Mouse (Mus musculus): ENCODE measurements around the gene Gm6793. TPM values are rescaled to one million over a fixed set of nuclear protein-coding genes. Genes with fewer than 3 reads are reported as not detected.

The Gm6793 gene
- 0.31 and 0.54 TPM in 2 replicates for polyA plus RNA-seq (2015; fragmentation: Nextera tagmentation; extraction: Ambion mirVana)

GRCm38 (mm10) chr8:112014936-112015335, at the start of gene Gm6793:
TSS of gene Gm6793 (minus strand) at chr8:112015036.
- ATAC-seq, result no peak
- Histone ChIP-seq H3K9me3 (ENCODE audit: control insufficient read depth, low read length) (no peaks in the 10 kb centered on the region), H3K4me1 (ENCODE audit: control insufficient read depth, insufficient read depth, low read length) (peaks cover 15% of the 10 kb centered on the region), H3K27me3 (replicated peaks; ENCODE audit: control insufficient read depth, insufficient read depth, low read length) (no peaks in the 10 kb centered on the region), H3K9ac (ENCODE audit: low read depth, low read length) (no peak within 1 kb of the TSS), H3K27ac (ENCODE audit: low read length) (no peak within 1 kb of the TSS), H3K4me3 (ENCODE audit: low read length) (no peak within 1 kb of the TSS), H3K4me2 (ENCODE audit: low read depth, low read length) (no peak within 1 kb of the TSS), H3K36me3 (ENCODE audit: control insufficient read depth, insufficient read depth, low read length) (peaks cover 6% of the 10 kb centered on the region; the same call in 1 of the 2 replicates)
- 91% methylated on average over 11 of the region's 11 CpGs for WGBS

GRCm38 (mm10) chr8:112061372-112061771, 46.5 kb upstream of the Gm6793 start:
- no peak overlapping the region for H3K4me2 ChIP-seq (ENCODE audit: low read depth, low read length)
- 32% methylated on average over 4 of the region's 4 CpGs for WGBS

GRCm38 (mm10) chr8:112054456-112054855, 39.6 kb upstream of the Gm6793 start:
- H3K27me3 ChIP-seq (replicated peaks; ENCODE audit: control insufficient read depth, insufficient read depth, low read length), result no peaks in the 10 kb centered on the region
- no peak overlapping the region for H3K4me2 ChIP-seq (ENCODE audit: low read depth, low read length)
- no peak overlapping the region for H3K9ac ChIP-seq (ENCODE audit: low read depth, low read length)
- H3K36me3 ChIP-seq (ENCODE audit: control insufficient read depth, insufficient read depth, low read length), result no peaks in the 10 kb centered on the region
- H3K4me1 ChIP-seq (ENCODE audit: control insufficient read depth, insufficient read depth, low read length), result no peaks in the 10 kb centered on the region
- no peak for ATAC-seq
- H3K9me3 ChIP-seq (ENCODE audit: control insufficient read depth, low read length), result 0 out of 2 replicates have a peak, but pooled peaks cover 3% of the 10 kb centered on the region
- no peak overlapping the region for H3K4me3 ChIP-seq (ENCODE audit: low read length)
- no peak overlapping the region for H3K27ac ChIP-seq (ENCODE audit: low read length)

More at GRCm38 (mm10) chr8:112061372-112061771, 46.5 kb upstream of the Gm6793 start:
- no peaks in the 10 kb centered on the region for H3K36me3 ChIP-seq (ENCODE audit: control insufficient read depth, insufficient read depth, low read length)
- H3K27me3 ChIP-seq (replicated peaks; ENCODE audit: control insufficient read depth, insufficient read depth, low read length), result no peaks in the 10 kb centered on the region
- H3K9ac ChIP-seq (ENCODE audit: low read depth, low read length), result no peak overlapping the region
- no peak overlapping the region for H3K27ac ChIP-seq (ENCODE audit: low read length)
- no peaks in the 10 kb centered on the region for H3K4me1 ChIP-seq (ENCODE audit: control insufficient read depth, insufficient read depth, low read length)
- no peak for ATAC-seq
- H3K9me3 ChIP-seq (ENCODE audit: control insufficient read depth, low read length), result no peaks in the 10 kb centered on the region
- no peak overlapping the region for H3K4me3 ChIP-seq (ENCODE audit: low read length)

GRCm38 (mm10) chr8:112051537-112051936, 36.7 kb upstream of the Gm6793 start:
- no peak for ATAC-seq
- Histone ChIP-seq H3K9ac (ENCODE audit: low read depth, low read length) (no peak overlapping the region), H3K4me3 (ENCODE audit: low read length) (no peak overlapping the region), H3K36me3 (ENCODE audit: control insufficient read depth, insufficient read depth, low read length) (no peaks in the 10 kb centered on the region), H3K27ac (ENCODE audit: low read length) (no peak overlapping the region), H3K4me1 (ENCODE audit: control insufficient read depth, insufficient read depth, low read length) (no peaks in the 10 kb centered on the region), H3K9me3 (ENCODE audit: control insufficient read depth, low read length) (0 out of 2 replicates have a peak, but pooled peaks cover 3% of the 10 kb centered on the region), H3K27me3 (replicated peaks; ENCODE audit: control insufficient read depth, insufficient read depth, low read length) (no peaks in the 10 kb centered on the region), H3K4me2 (ENCODE audit: low read depth, low read length) (no peak overlapping the region)
- 75% methylated on average over 9 of the region's 9 CpGs for WGBS

- 0 out of 2 replicates have a peak, but pooled peaks cover 3% of the 10 kb centered on the region for H3K9me3 ChIP-seq (ENCODE audit: control insufficient read depth, low read length)
- no peak overlapping the region for H3K27ac ChIP-seq (ENCODE audit: low read length)
- WGBS, result 79% methylated on average over 6 of the region's 6 CpGs
- no peak for ATAC-seq
- H3K9ac ChIP-seq (ENCODE audit: low read depth, low read length), result no peak overlapping the region
- no peak overlapping the region for H3K4me3 ChIP-seq (ENCODE audit: low read length)
- H3K27me3 ChIP-seq (replicated peaks; ENCODE audit: control insufficient read depth, insufficient read depth, low read length), result no peaks in the 10 kb centered on the region
- no peaks in the 10 kb centered on the region for H3K36me3 ChIP-seq (ENCODE audit: control insufficient read depth, insufficient read depth, low read length)
- no peak overlapping the region for H3K4me2 ChIP-seq (ENCODE audit: low read depth, low read length)
- H3K4me1 ChIP-seq (ENCODE audit: control insufficient read depth, insufficient read depth, low read length), result no peaks in the 10 kb centered on the region
These were observed 35.1 kb upstream of the Gm6793 start for GRCm38 (mm10) chr8:112049984-112050383.

- H3K9ac ChIP-seq (ENCODE audit: low read depth, low read length), result no peak overlapping the region
- no peak overlapping the region for H3K27ac ChIP-seq (ENCODE audit: low read length)
- 71% methylated on average over 6 of the region's 6 CpGs for WGBS
- no peak overlapping the region for H3K4me2 ChIP-seq (ENCODE audit: low read depth, low read length)
- no peaks in the 10 kb centered on the region for H3K27me3 ChIP-seq (replicated peaks; ENCODE audit: control insufficient read depth, insufficient read depth, low read length)
- H3K36me3 ChIP-seq (ENCODE audit: control insufficient read depth, insufficient read depth, low read length), result no peaks in the 10 kb centered on the region
- H3K9me3 ChIP-seq (ENCODE audit: control insufficient read depth, low read length), result 0 out of 2 replicates have a peak, but pooled peaks cover 3% of the 10 kb centered on the region
- ATAC-seq, result no peak
- no peak overlapping the region for H3K4me3 ChIP-seq (ENCODE audit: low read length)
- no peaks in the 10 kb centered on the region for H3K4me1 ChIP-seq (ENCODE audit: control insufficient read depth, insufficient read depth, low read length)
These were observed 33.5 kb upstream of the Gm6793 start for GRCm38 (mm10) chr8:112048293-112048692.

GRCm38 (mm10) chr8:112045896-112046295, 31.1 kb upstream of the Gm6793 start:
- no peak overlapping the region for H3K4me3 ChIP-seq (ENCODE audit: low read length)
- H3K9me3 ChIP-seq (ENCODE audit: control insufficient read depth, low read length), result 0 out of 2 replicates have a peak, but pooled peaks cover 3% of the 10 kb centered on the region
- no peak overlapping the region for H3K4me2 ChIP-seq (ENCODE audit: low read depth, low read length)
- no peaks in the 10 kb centered on the region for H3K36me3 ChIP-seq (ENCODE audit: control insufficient read depth, insufficient read depth, low read length)
- no peaks in the 10 kb centered on the region for H3K27me3 ChIP-seq (replicated peaks; ENCODE audit: control insufficient read depth, insufficient read depth, low read length)
- ATAC-seq, result peak; percentile 53; the same call in 1 of the 2 replicates
- H3K4me1 ChIP-seq (ENCODE audit: control insufficient read depth, insufficient read depth, low read length), result no peaks in the 10 kb centered on the region
- WGBS, result 2% methylated on average over 7 of the region's 7 CpGs
- no peak overlapping the region for H3K27ac ChIP-seq (ENCODE audit: low read length)
- no peak overlapping the region for H3K9ac ChIP-seq (ENCODE audit: low read depth, low read length)

- WGBS, result 81% methylated on average over 5 of the region's 5 CpGs
- Histone ChIP-seq H3K4me3 (ENCODE audit: low read length) (no peak overlapping the region), H3K27ac (ENCODE audit: low read length) (no peak overlapping the region), H3K36me3 (ENCODE audit: control insufficient read depth, insufficient read depth, low read length) (no peaks in the 10 kb centered on the region), H3K9me3 (ENCODE audit: control insufficient read depth, low read length) (0 out of 2 replicates have a peak, but pooled peaks cover 3% of the 10 kb centered on the region), H3K4me1 (ENCODE audit: control insufficient read depth, insufficient read depth, low read length) (no peaks in the 10 kb centered on the region), H3K27me3 (replicated peaks; ENCODE audit: control insufficient read depth, insufficient read depth, low read length) (no peaks in the 10 kb centered on the region), H3K9ac (ENCODE audit: low read depth, low read length) (no peak overlapping the region), H3K4me2 (ENCODE audit: low read depth, low read length) (no peak overlapping the region)
- no peak for ATAC-seq
These were observed 30.3 kb upstream of the Gm6793 start for GRCm38 (mm10) chr8:112045182-112045581.

GRCm38 (mm10) chr8:112037521-112037920, 22.7 kb upstream of the Gm6793 start:
- no peaks in the 10 kb centered on the region for H3K4me1 ChIP-seq (ENCODE audit: control insufficient read depth, insufficient read depth, low read length)
- no peak overlapping the region for H3K9ac ChIP-seq (ENCODE audit: low read depth, low read length)
- no peaks in the 10 kb centered on the region for H3K36me3 ChIP-seq (ENCODE audit: control insufficient read depth, insufficient read depth, low read length)
- WGBS, result 75% methylated on average over 18 of the region's 18 CpGs
- H3K27me3 ChIP-seq (replicated peaks; ENCODE audit: control insufficient read depth, insufficient read depth, low read length), result no peaks in the 10 kb centered on the region
- ATAC-seq, result no peak
- no peaks in the 10 kb centered on the region for H3K9me3 ChIP-seq (ENCODE audit: control insufficient read depth, low read length)
- no peak overlapping the region for H3K4me2 ChIP-seq (ENCODE audit: low read depth, low read length)
- H3K4me3 ChIP-seq (ENCODE audit: low read length), result no peak overlapping the region
- H3K27ac ChIP-seq (ENCODE audit: low read length), result no peak overlapping the region

GRCm38 (mm10) chr8:112034603-112035002, 19.8 kb upstream of the Gm6793 start:
- no peaks in the 10 kb centered on the region for H3K9me3 ChIP-seq (ENCODE audit: control insufficient read depth, low read length)
- no peaks in the 10 kb centered on the region for H3K36me3 ChIP-seq (ENCODE audit: control insufficient read depth, insufficient read depth, low read length)
- ATAC-seq, result peak; percentile 62
- no peak overlapping the region for H3K4me3 ChIP-seq (ENCODE audit: low read length)
- no peak overlapping the region for H3K4me2 ChIP-seq (ENCODE audit: low read depth, low read length)
- H3K9ac ChIP-seq (ENCODE audit: low read depth, low read length), result no peak overlapping the region
- no peaks in the 10 kb centered on the region for H3K27me3 ChIP-seq (replicated peaks; ENCODE audit: control insufficient read depth, insufficient read depth, low read length)
- 8% methylated on average over 8 of the region's 8 CpGs for WGBS
- H3K27ac ChIP-seq (ENCODE audit: low read length), result no peak overlapping the region
- H3K4me1 ChIP-seq (ENCODE audit: control insufficient read depth, insufficient read depth, low read length), result no peaks in the 10 kb centered on the region

Measured in intestine, embryonic 16.5 days (tissue).